Mouse (Mus musculus) left cerebral cortex, adult 11 months (tissue): ENCODE results near the gene Angptl8.

Experiments used
- DNase-seq: peaks from one replicate; pipeline ENCODE4 v3.0.0; 2022; ENCODE audit warnings: low spot score

Gene Angptl8

GRCm38 (mm10) chr9:21816716-21817305 lies 18.5 kb upstream of the Angptl8 start:
- no peak for DNase-seq

GRCm38 (mm10) chr9:21818125-21818524 lies 17.2 kb upstream of the Angptl8 start:
- DNase-seq: no peak

- DNase-seq: no peak
Observed at GRCm38 (mm10) chr9:21818561-21818960, 16.7 kb upstream of the Angptl8 start.

- DNase-seq: no peak
Observed at GRCm38 (mm10) chr9:21819181-21819729, 16.1 kb upstream of the Angptl8 start.

GRCm38 (mm10) chr9:21820183-21820582 lies 15.1 kb upstream of the Angptl8 start:
- no peak for DNase-seq

GRCm38 (mm10) chr9:21822686-21823085 lies 12.6 kb upstream of the Angptl8 start:
- no peak for DNase-seq

GRCm38 (mm10) chr9:21823957-21824356 lies 11.4 kb upstream of the Angptl8 start:
- DNase-seq: no peak

- no peak for DNase-seq
Observed at GRCm38 (mm10) chr9:21824366-21824765, 10.9 kb upstream of the Angptl8 start.

- DNase-seq: no peak
Observed at GRCm38 (mm10) chr9:21829834-21830460, 5.4 kb upstream of the Angptl8 start.

- no peak for DNase-seq
Observed at GRCm38 (mm10) chr9:21830461-21830850, 4.9 kb upstream of the Angptl8 start.

- DNase-seq: no peak
Observed at GRCm38 (mm10) chr9:21830936-21831335, 4.4 kb upstream of the Angptl8 start.

GRCm38 (mm10) chr9:21831558-21832240 lies 3.6 kb upstream of the Angptl8 start:
- DNase-seq: no peak

- no peak for DNase-seq
Observed at GRCm38 (mm10) chr9:21837690-21838089, 2.4 kb downstream of the Angptl8 start.

- no peak for DNase-seq
Observed at GRCm38 (mm10) chr9:21840115-21840787, 4.9 kb downstream of the Angptl8 start.

GRCm38 (mm10) chr9:21841340-21841739 lies 6.0 kb downstream of the Angptl8 start:
- no peak for DNase-seq

GRCm38 (mm10) chr9:21842391-21842790 lies 7.1 kb downstream of the Angptl8 start:
- DNase-seq: no peak

GRCm38 (mm10) chr9:21843086-21843485 lies 7.8 kb downstream of the Angptl8 start:
- peak; percentile 26 for DNase-seq

- no peak for DNase-seq
Observed at GRCm38 (mm10) chr9:21845381-21846080, 10.2 kb downstream of the Angptl8 start.

- DNase-seq: no peak
Observed at GRCm38 (mm10) chr9:21846755-21847341, 11.5 kb downstream of the Angptl8 start.

GRCm38 (mm10) chr9:21847425-21847824 lies 12.1 kb downstream of the Angptl8 start:
- no peak for DNase-seq

- DNase-seq: no peak
Observed at GRCm38 (mm10) chr9:21847926-21848325, 12.6 kb downstream of the Angptl8 start.
